Mouse (Mus musculus): ENCODE results near the gene Fam227a. TPM values are rescaled to one million over a fixed set of nuclear protein-coding genes. Genes with fewer than 3 reads are reported as not detected.
A peak's percentile ranks its signal among the peaks of the same experiment; 100 is the strongest.

Gene Fam227a
- polyA plus RNA-seq, 1 experiment from 2014 or later: 0.93 TPM

DNA sequence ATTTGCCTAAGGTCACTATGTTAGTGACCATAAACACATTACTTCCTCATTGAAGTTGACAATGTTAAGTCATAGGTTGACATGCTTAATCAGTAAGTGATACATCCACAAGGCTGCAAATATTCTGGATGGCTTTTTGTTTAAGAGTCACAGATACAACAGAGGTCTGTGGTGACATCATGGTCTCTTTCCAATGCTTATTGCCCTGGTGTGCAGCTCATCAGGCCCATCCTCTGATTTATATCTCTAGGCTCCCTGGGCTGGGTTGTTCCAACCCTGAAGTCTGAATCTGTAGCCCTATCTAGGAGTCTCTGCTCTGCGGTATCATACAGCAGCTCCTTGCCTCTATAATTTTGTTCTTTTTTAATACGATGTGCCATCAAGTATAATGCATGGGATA, 81.8 kb downstream of the Fam227a start:
- no peak overlapping the region for H3K4me3 ChIP-seq
- no peaks in the 10 kb centered on the region for H3K36me3 ChIP-seq
- no peak overlapping the region for H3K4me2 ChIP-seq
- WGBS: 87% methylated on average over 2 of the region's 2 CpGs
- H3K9ac ChIP-seq: no peak overlapping the region
- 0 out of 2 replicates have a peak, but pooled peaks cover 2% of the 10 kb centered on the region for H3K9me3 ChIP-seq (replicated peaks)
- no peaks in the 10 kb centered on the region for H3K4me1 ChIP-seq (replicated peaks)
- no peak overlapping the region for H3K27ac ChIP-seq (ENCODE audit: poor library complexity, severe bottlenecking)
- ATAC-seq (ENCODE audit: insufficient number of reproducible peaks, low FRiP score): no peak
- no peaks in the 10 kb centered on the region for H3K27me3 ChIP-seq (replicated peaks)

DNA sequence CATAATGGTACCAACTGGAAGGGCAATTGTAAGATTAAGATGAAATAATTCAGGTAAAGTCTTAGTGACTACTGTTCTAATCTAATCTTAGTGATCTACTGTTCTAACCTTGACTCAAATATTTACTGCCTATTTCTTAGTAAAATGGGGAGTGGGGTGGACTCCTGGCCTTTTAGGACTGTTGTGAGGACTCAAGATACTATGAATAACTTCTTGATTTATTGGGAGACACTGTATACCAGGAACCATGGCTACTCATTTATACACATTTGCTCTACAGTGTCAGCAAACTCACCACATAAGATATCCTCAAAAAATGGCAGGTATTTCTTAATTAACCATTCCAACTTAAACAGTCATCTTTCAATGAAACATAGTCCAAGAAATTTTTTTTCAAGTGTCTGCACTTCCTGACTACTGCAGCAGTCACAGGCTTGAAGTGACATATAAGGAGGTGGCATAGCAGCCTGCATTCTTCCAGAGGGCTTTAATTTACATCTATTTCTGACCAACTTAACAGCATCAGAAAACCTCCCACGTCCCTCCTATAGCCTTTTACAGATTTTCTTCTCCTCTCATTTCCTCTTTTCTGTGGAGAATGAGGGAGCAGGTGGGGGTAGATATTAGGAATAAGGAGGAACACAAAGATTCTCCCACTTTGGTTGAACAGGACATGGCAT, 83.1 kb downstream of the Fam227a start:
- Histone ChIP-seq H3K4me2 (no peak overlapping the region), H3K9ac (no peak overlapping the region), H3K9me3 (replicated peaks) (0 out of 2 replicates have a peak, but pooled peaks cover 2% of the 10 kb centered on the region), H3K4me3 (no peak overlapping the region), H3K27ac (ENCODE audit: poor library complexity, severe bottlenecking) (no peak overlapping the region), H3K27me3 (replicated peaks) (no peaks in the 10 kb centered on the region), H3K36me3 (no peaks in the 10 kb centered on the region), H3K4me1 (replicated peaks) (no peaks in the 10 kb centered on the region)
- WGBS: 66% methylated on average over 1 of the region's 1 CpGs
- ATAC-seq (ENCODE audit: insufficient number of reproducible peaks, low FRiP score): no peak

DNA sequence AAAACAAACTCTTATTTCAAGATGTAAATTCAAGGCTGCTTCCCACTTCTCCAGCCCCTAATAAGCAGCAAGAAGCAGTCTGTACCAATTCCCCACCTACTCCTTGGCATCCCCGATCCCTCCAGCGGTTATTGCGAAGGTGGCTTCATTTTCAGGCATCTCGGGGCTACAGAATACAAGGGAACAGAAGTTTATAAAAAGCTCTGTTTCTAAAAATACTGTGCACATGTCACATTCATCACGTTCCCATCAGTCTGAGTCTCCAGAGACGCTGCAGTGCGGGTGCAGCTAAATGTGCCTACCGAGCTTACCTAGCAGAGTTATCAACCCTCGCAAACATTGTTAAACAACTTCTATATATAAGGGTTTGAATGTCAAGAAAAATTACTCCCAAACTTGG, 96.3 kb downstream of the Fam227a start:
- Histone ChIP-seq H3K36me3 (no peaks in the 10 kb centered on the region), H3K27ac (ENCODE audit: poor library complexity, severe bottlenecking) (peak overlapping the region; percentile 7; the same call in 1 of the 2 replicates), H3K4me2 (peak overlapping the region; percentile 43), H3K27me3 (replicated peaks) (no peaks in the 10 kb centered on the region), H3K9ac (no peak overlapping the region), H3K4me1 (replicated peaks) (peaks cover 6% of the 10 kb centered on the region; the same call in 1 of the 2 replicates), H3K4me3 (no peak overlapping the region), H3K9me3 (replicated peaks) (no peaks in the 10 kb centered on the region)
- WGBS: 54% methylated on average over 9 of the region's 9 CpGs
- no peak for ATAC-seq (ENCODE audit: insufficient number of reproducible peaks, low FRiP score)

DNA sequence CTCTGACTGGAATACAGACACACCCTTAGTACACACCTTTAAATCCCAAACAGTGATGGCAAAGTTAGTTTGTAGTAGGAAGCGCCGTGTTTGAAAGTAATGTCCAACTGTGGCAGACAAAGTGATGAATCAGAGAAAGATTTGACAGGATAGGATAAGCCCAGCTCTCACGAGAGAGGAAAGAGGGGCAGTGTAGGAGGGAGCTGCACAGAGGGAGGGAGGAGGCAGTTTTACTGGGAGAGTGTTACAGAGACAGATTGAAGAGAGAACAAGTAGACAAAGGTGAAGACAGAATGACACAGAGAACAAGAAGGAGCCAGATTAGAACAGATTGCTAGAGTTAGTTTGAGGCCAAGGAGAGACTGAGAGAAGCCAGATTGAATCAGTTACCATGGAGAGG, 99.1 kb downstream of the Fam227a start:
- no peak for ATAC-seq (ENCODE audit: insufficient number of reproducible peaks, low FRiP score)
- Histone ChIP-seq H3K4me2 (no peak overlapping the region), H3K27me3 (replicated peaks) (no peaks in the 10 kb centered on the region), H3K4me1 (replicated peaks) (peaks cover 6% of the 10 kb centered on the region; the same call in 1 of the 2 replicates), H3K36me3 (no peaks in the 10 kb centered on the region), H3K9ac (no peak overlapping the region), H3K9me3 (replicated peaks) (no peaks in the 10 kb centered on the region), H3K27ac (ENCODE audit: poor library complexity, severe bottlenecking) (no peak overlapping the region), H3K4me3 (no peak overlapping the region)
- WGBS: 55% methylated on average over 3 of the region's 3 CpGs

Small RNA genes within 50 kb of the gene (microRNA-seq; reads per million reads assigned to microRNA genes)
- gene Gm27903: not detected

Other genes with a start within 250 kb of the Fam227a start
- gene Csnk1e, start 203.4 kb downstream of the Fam227a start, polyA plus RNA-seq (2016; fragmentation: Nextera tagmentation; extraction: Ambion mirVana): 103 and 111 TPM in 2 replicates
- gene Kcnj4, start 153.7 kb downstream of the Fam227a start, polyA plus RNA-seq (2016; fragmentation: Nextera tagmentation; extraction: Ambion mirVana): 0.14 and 0.41 TPM in 2 replicates
- gene Kdelr3, start 142.5 kb downstream of the Fam227a start, polyA plus RNA-seq (2016; fragmentation: Nextera tagmentation; extraction: Ambion mirVana): 49.6 and 51.9 TPM in 2 replicates
- 37.1 and 39.9 TPM in 2 replicates for gene Ddx17, start 112.2 kb downstream of the Fam227a start, polyA plus RNA-seq (2016; fragmentation: Nextera tagmentation; extraction: Ambion mirVana)
- gene Dmc1, start 53.8 kb downstream of the Fam227a start, polyA plus RNA-seq (2016; fragmentation: Nextera tagmentation; extraction: Ambion mirVana): 1.5 and 1.8 TPM in 2 replicates
- gene Cby1, start 243 bp upstream of the Fam227a start, polyA plus RNA-seq (2016; fragmentation: Nextera tagmentation; extraction: Ambion mirVana): 40.9 and 42.0 TPM in 2 replicates
- 234 and 237 TPM in 2 replicates for gene Tomm22, start 11.9 kb upstream of the Fam227a start, polyA plus RNA-seq (2016; fragmentation: Nextera tagmentation; extraction: Ambion mirVana)
- gene Josd1, start 29.0 kb upstream of the Fam227a start, polyA plus RNA-seq (2016; fragmentation: Nextera tagmentation; extraction: Ambion mirVana): 29.0 and 29.1 TPM in 2 replicates
- 32.8 and 33.6 TPM in 2 replicates for gene Gtpbp1, start 31.9 kb upstream of the Fam227a start, polyA plus RNA-seq (2016; fragmentation: Nextera tagmentation; extraction: Ambion mirVana)
- 4.5 and 4.9 TPM in 2 replicates for gene Sun2, start 83.6 kb upstream of the Fam227a start, polyA plus RNA-seq (2016; fragmentation: Nextera tagmentation; extraction: Ambion mirVana)
- gene Dnal4, start 118.9 kb upstream of the Fam227a start, polyA plus RNA-seq (2016; fragmentation: Nextera tagmentation; extraction: Ambion mirVana): 37.1 TPM in 2 replicates
- gene Nptxr, start 145.8 kb upstream of the Fam227a start, polyA plus RNA-seq (2016; fragmentation: Nextera tagmentation; extraction: Ambion mirVana): 2.6 and 2.7 TPM in 2 replicates
- 0.21 TPM in 1 of 2 replicates, not detected in the other for gene Npcd, start 175.3 kb upstream of the Fam227a start, polyA plus RNA-seq (2016; fragmentation: Nextera tagmentation; extraction: Ambion mirVana)
- 34.5 and 38.0 TPM in 2 replicates for gene Cbx6, start 175.7 kb upstream of the Fam227a start, polyA plus RNA-seq (2016; fragmentation: Nextera tagmentation; extraction: Ambion mirVana)
- 11.2 and 12.2 TPM in 2 replicates for gene Apobec3, start 232.7 kb upstream of the Fam227a start, polyA plus RNA-seq (2016; fragmentation: Nextera tagmentation; extraction: Ambion mirVana)

Measured in heart, embryonic 12.5 days (tissue).